In genomic region chr16:85887289-85888051, GRCm38 (mm10) we compare ENCODE assay signal across 9 mouse cellular contexts. TPM values are rescaled to one million over a fixed set of nuclear protein-coding genes. Genes with fewer than 3 reads are reported as not detected.
A peak's percentile ranks its signal among the peaks of the same experiment; 100 is the strongest.
DNase-seq lines count a peak whose midpoint lies in the region; ATAC-seq lines count a peak whose summit lies in the region.
"Had no signal": no experiment of that assay in that cellular context is flagged by ENCODE, and none has a peak within 500 bp of the region (broad histone marks: within the 10 kb centered on the region; RNA-seq: fewer than 3 reads in every experiment).

No protein-coding gene starts in this region.

- DNase-seq in gastrocnemius, adult 18-20 months (ENCODE audit: low spot score) = peak; percentile 30
- DNase-seq in gastrocnemius, adult 8-10 months (ENCODE audit: low spot score in 2 of 2) = no peak
- peak; percentile 63 for DNase-seq in layer of hippocampus, adult 9-10 months (ENCODE audit: low spot score)
- no peak for DNase-seq in urinary bladder, postnatal 36 days (ENCODE audit: low spot score in 2 of 2)
- DNase-seq in adipocyte (ENCODE audit: low spot score) = no peak

- WGBS in forebrain, embryonic 13.5 days = 65% methylated on average over 13 of the region's 13 CpGs
- 58% methylated on average over 13 of the region's 13 CpGs for WGBS in midbrain, embryonic 13.5 days

- H3K4me1 ChIP-seq in forebrain, embryonic 13.5 days = peaks cover 16% of the 10 kb centered on the region
- H3K4me1 ChIP-seq in midbrain, embryonic 13.5 days (replicated peaks) = peaks cover 2% of the 10 kb centered on the region; the same call in 1 of the 2 replicates
- H3K4me1 ChIP-seq: stomach, embryonic 15.5 days had no signal

- H3K4me3 ChIP-seq in forebrain, embryonic 13.5 days = no peak overlapping the region
- H3K4me3 ChIP-seq in midbrain, embryonic 13.5 days (replicated peaks) = no peak overlapping the region
- H3K4me3 ChIP-seq: stomach, embryonic 15.5 days had no signal

- H3K4me2 ChIP-seq in forebrain, embryonic 13.5 days = no peak overlapping the region
- no peak overlapping the region for H3K4me2 ChIP-seq in midbrain, embryonic 13.5 days (replicated peaks)
- H3K4me2 ChIP-seq: stomach, embryonic 15.5 days had no signal

- ATAC-seq in forebrain, embryonic 13.5 days = peak; percentile 95
- ATAC-seq in midbrain, embryonic 13.5 days = peak; percentile 92
- ATAC-seq in activated CD4-positive, CD25-positive, alpha-beta regulatory T cell, adult 4 months = no peak

- H3K27ac ChIP-seq in forebrain, embryonic 13.5 days = no peak overlapping the region
- H3K27ac ChIP-seq in midbrain, embryonic 13.5 days = no peak overlapping the region
- H3K27ac ChIP-seq: stomach, embryonic 15.5 days had no signal

- no peak overlapping the region for H3K9ac ChIP-seq in forebrain, embryonic 13.5 days
- H3K9ac ChIP-seq in midbrain, embryonic 13.5 days (replicated peaks) = no peak overlapping the region
- H3K9ac ChIP-seq: stomach, embryonic 15.5 days had no signal

- H3K27me3 ChIP-seq in forebrain, embryonic 13.5 days = peaks cover 3% of the 10 kb centered on the region; the same call in 1 of the 2 replicates
- no peaks in the 10 kb centered on the region for H3K27me3 ChIP-seq in midbrain, embryonic 13.5 days
- H3K27me3 ChIP-seq: stomach, embryonic 15.5 days had no signal

- no peaks in the 10 kb centered on the region for H3K36me3 ChIP-seq in forebrain, embryonic 13.5 days (ENCODE audit: poor library complexity, severe bottlenecking)
- H3K36me3 ChIP-seq in midbrain, embryonic 13.5 days = no peaks in the 10 kb centered on the region
- H3K36me3 ChIP-seq: stomach, embryonic 15.5 days had no signal

- H3K9me3 ChIP-seq in forebrain, embryonic 13.5 days (replicated peaks) = no peaks in the 10 kb centered on the region
- H3K9me3 ChIP-seq in midbrain, embryonic 13.5 days = no peaks in the 10 kb centered on the region
- H3K9me3 ChIP-seq: stomach, embryonic 15.5 days had no signal

RNA-seq across cellular contexts. Expression of gene Adamts5, which starts 14.2 kb away (rescaled TPM):
- 1 to 10 TPM; 3.3 to 5.6 TPM for total RNA-seq in gastrocnemius, adult 18-20 months (2021)
- 1 to 10 TPM; 3.0 to 7.1 (median 3.4) TPM for total RNA-seq in gastrocnemius, adult 8-10 months (2022)
- polyA plus RNA-seq in forebrain, embryonic 13.5 days (2015; fragmentation: Nextera tagmentation; extraction: Ambion mirVana) = 1.6 and 1.7 TPM in 2 replicates
- 0.93 and 1.1 TPM in 2 replicates for polyA plus RNA-seq in midbrain, embryonic 13.5 days (2015; fragmentation: Nextera tagmentation; extraction: Ambion mirVana)
- under 1 TPM in 1 of 2 experiments, not detected in 1; 0.12 TPM for polyA plus RNA-seq in activated CD4-positive, CD25-positive, alpha-beta regulatory T cell, adult 4 months (2017; shearing (Covaris generic))

Comparison
In these comparisons a context has a peak if more than half of its experiments do, and no peak if none do; other contexts are left out.
1. DNase-seq: peak in gastrocnemius, adult 18-20 months (single experiment) and layer of hippocampus, adult 9-10 months (single experiment); none in gastrocnemius, adult 8-10 months (0 of 2), urinary bladder, postnatal 36 days (0 of 2) and adipocyte (single experiment).